Mouse (Mus musculus) kidney, adult 2 months (tissue): Measurements from ENCODE around the gene Rbm8a.

ENCODE experiments used
- CTCF ChIP-seq: fragments of 200-500 bp; conservative IDR thresholded peaks from 2 replicates; pipeline ENCODE4 v1.5.1; 2011; ENCODE audit warnings: low read depth, mild to moderate bottlenecking, control low read depth, low read length, moderate library complexity, mixed read lengths; ENCODE audit not compliant: insufficient read depth, insufficient read length
- POLR2A ChIP-seq: fragments of 200-500 bp; IDR thresholded peaks from one replicate; pipeline ENCODE4 v1.6.1; 2011; ENCODE audit warnings: low read depth, low read length, control low read depth

GRCm38 (mm10) chr3:96660901-96661300 lies 31.2 kb downstream of the Rbm8a start:
- TF ChIP-seq CTCF, result no peak
- no peak for TF ChIP-seq POLR2A
